Mouse (Mus musculus) hindbrain, embryonic 15.5 days (tissue): ENCODE data around the gene Rasef. TPM values are rescaled to one million over a fixed set of nuclear protein-coding genes. Genes with fewer than 3 reads are reported as not detected.

ENCODE experiments used
- ATAC-seq: fragments of 200-750 bp; cut with Nextera tagmentation; 2 replicates; pipeline ENCODE4 v1.8.0; 2017; ENCODE audit warnings: low read depth, moderate number of reproducible peaks, moderate TSS enrichment; ENCODE audit not compliant: low FRiP score
- H3K27ac ChIP-seq: fragments of 300-500 bp; sonication (generic); replicated peaks from 2 replicates; pipeline ENCODE4 v1.5.1; 2015; ENCODE audit warnings: mild to moderate bottlenecking, inconsistent platforms
- H3K27me3 ChIP-seq: fragments of 300-500 bp; sonication (generic); 2 replicates; pipeline ENCODE4 v1.6.1; 2015; ENCODE audit warnings: control low read depth, inconsistent platforms
- H3K36me3 ChIP-seq: fragments of 300-500 bp; sonication (generic); 2 replicates; pipeline ENCODE4 v1.6.1; 2015; ENCODE audit warnings: control low read depth, inconsistent platforms
- H3K4me1 ChIP-seq: fragments of 300-500 bp; sonication (generic); replicated peaks from 2 replicates; pipeline ENCODE4 v1.6.1; 2015; ENCODE audit warnings: control low read depth, inconsistent platforms
- H3K4me2 ChIP-seq: fragments of 300-500 bp; sonication (generic); 2 replicates; pipeline ENCODE4 v1.6.1; 2015; ENCODE audit warnings: moderate library complexity, mild to moderate bottlenecking, inconsistent platforms
- H3K4me3 ChIP-seq: fragments of 300-500 bp; sonication (generic); 2 replicates; pipeline ENCODE4 v1.5.1; 2015; ENCODE audit warnings: mild to moderate bottlenecking, inconsistent platforms
- H3K9ac ChIP-seq: fragments of 300-500 bp; sonication (generic); 2 replicates; pipeline ENCODE4 v1.6.1; 2015; ENCODE audit warnings: inconsistent platforms
- H3K9me3 ChIP-seq: fragments of 300-500 bp; sonication (generic); 2 replicates; pipeline ENCODE4 v1.6.1; 2016; ENCODE audit warnings: control low read depth, inconsistent platforms
- WGBS: fragments of 180-500 bp; shearing (Covaris S2); methylation state at CpG from one replicate; pipeline ENCODE4 v1.1.7; 2015; 5-methylcytosine and 5-hydroxymethylcytosine counted together
- polyA plus RNA-seq: library from polyadenylated mRNA; unstranded; fragments of >200 nt; fragmentation: Nextera tagmentation; extraction: Ambion mirVana; gene quantifications from 2 replicates; pipeline ENCODE4 v1.2.1, GENCODE M21; 2015

The Rasef gene
- polyA plus RNA-seq = 0.32 and 0.66 TPM in 2 replicates

DNA sequence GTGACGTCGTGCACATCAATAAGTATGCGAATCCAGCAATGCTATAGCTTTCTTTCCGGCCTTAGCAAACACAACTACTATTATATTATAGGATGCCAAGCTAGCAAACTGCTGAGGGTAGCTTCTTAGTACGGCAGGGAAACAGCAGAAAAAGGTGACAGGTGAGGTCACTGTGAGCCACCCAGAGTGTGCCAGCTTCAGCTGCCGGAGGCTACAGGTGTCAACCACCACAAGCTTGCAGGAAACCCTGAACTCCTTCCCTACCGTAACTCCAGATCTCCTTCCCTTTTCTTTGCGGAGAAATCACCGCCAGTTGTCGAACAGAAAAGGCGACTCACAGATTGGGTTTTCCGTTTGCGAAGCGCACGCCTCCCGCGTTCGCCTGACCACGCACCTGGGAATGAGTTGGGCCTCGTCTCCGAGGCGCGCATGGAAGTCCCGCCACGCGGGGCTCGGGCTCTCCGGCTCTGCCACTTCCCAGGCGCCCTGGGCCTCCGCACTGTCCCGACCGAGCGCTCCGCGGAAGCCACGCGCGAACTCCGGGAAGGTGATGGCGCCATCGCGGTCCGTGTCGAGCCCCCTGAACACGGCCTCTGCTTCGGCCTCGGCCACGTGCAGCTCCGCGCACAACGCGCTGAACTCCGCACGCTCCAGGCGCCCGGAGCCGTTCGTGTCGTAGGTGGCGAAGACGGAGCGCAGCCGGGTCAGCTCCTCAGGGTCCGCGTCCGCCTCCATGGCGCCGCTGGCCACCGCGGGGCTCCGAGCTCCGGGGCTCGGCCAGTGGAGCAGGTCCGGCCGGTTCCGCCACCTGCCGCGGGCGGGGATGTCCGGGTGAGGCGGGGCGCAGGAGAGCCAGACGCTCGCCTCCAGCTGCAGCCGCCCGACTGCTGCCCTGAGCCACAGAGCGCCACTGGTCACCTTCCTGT, at the start of gene Rasef:
Gene Rasef (minus strand): TSS at position 735 of the 926 bp plus-strand sequence.
- H3K36me3 ChIP-seq = no peaks in the 10 kb centered on the region
- peak within 1 kb of the TSS; percentile 98 for H3K4me2 ChIP-seq
- WGBS = 5% methylated on average over 87 of the region's 87 CpGs
- H3K9me3 ChIP-seq = no peaks in the 10 kb centered on the region
- peaks cover 12% of the 10 kb centered on the region for H3K27me3 ChIP-seq
- peak; percentile 88 for ATAC-seq
- H3K4me3 ChIP-seq = peak within 1 kb of the TSS; percentile 74
- peak within 1 kb of the TSS; percentile 54 for H3K9ac ChIP-seq
- H3K4me1 ChIP-seq = peaks cover 12% of the 10 kb centered on the region
- H3K27ac ChIP-seq = no peak within 1 kb of the TSS

DNA sequence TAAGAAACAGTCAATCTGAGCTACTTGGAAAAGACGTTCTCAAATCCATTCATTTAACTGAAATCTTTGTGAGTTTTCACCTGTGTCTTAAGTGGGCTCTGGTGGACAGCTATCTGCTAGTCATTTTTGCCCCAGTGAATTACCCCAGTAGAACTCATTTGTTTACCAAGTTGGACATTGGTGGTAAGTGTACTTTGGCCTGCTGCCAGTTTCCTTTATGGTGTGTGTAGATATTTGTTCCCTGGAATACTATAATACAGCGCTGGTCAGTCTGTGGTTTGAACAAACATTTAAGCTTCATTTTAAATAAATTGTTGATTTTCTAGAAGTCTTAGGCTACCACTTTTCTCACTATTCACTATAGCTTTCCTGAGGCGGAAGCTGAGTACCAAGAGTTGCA, 35.8 kb upstream of the Rasef start:
- H3K9me3 ChIP-seq = no peaks in the 10 kb centered on the region
- no peak overlapping the region for H3K4me2 ChIP-seq
- 91% methylated on average over 3 of the region's 3 CpGs for WGBS
- H3K4me3 ChIP-seq = no peak overlapping the region
- H3K36me3 ChIP-seq = no peaks in the 10 kb centered on the region
- no peak overlapping the region for H3K27ac ChIP-seq
- ATAC-seq = no peak
- H3K27me3 ChIP-seq = no peaks in the 10 kb centered on the region
- H3K4me1 ChIP-seq = no peaks in the 10 kb centered on the region
- no peak overlapping the region for H3K9ac ChIP-seq

DNA sequence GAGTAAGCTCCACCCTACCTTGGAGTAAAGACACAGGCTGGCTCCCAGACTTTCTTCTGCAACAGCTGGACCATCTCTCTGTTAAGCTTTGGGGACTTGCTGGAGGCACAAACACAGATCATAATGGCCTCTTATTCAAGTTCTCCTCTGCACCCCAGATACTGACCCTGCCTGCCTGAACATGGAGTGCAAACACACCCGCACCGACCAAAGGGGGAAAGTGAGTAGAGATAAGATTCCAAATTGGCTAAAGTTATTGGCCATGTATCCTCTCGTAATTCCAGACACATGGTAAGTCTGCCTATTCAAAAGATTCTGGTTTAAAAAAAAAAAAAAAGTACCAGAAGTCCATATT, 369 bp upstream of the Rasef start:
- peak overlapping the region; percentile 54 for H3K9ac ChIP-seq
- no peak for ATAC-seq
- WGBS = 50% methylated on average over 3 of the region's 3 CpGs

DNA sequence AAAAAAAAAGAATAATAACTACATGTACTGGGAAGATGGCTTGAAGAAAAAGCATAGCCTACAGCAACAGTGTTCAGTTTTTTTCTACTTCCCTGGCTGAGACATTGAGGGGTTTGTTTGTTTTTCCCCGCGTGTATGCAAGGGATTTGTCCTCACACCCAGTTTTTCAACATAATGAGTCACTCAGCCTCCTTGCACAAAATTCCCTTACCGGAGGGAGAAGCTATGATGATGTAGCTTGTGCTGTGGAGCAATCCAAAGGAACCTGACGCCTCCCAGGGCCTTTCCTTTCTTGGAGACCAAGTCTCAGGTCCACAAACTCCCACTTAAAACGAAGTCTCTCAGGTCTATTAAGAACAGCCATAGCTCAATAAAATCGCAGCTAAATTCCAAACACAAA, 1.3 kb downstream of the Rasef start:
- Histone ChIP-seq H3K9ac (no peak overlapping the region), H3K4me1 (peaks cover 12% of the 10 kb centered on the region), H3K9me3 (no peaks in the 10 kb centered on the region), H3K36me3 (no peaks in the 10 kb centered on the region), H3K4me3 (no peak overlapping the region), H3K27ac (no peak overlapping the region), H3K4me2 (no peak overlapping the region), H3K27me3 (peaks cover 12% of the 10 kb centered on the region)
- no peak for ATAC-seq
- WGBS = 64% methylated on average over 6 of the region's 6 CpGs

More for the DNA sequence above, 369 bp upstream of the Rasef start:
- Histone ChIP-seq H3K27me3 (peaks cover 12% of the 10 kb centered on the region), H3K36me3 (no peaks in the 10 kb centered on the region), H3K4me3 (peak overlapping the region; percentile 74), H3K4me1 (peaks cover 12% of the 10 kb centered on the region), H3K4me2 (peak overlapping the region; percentile 98), H3K9me3 (no peaks in the 10 kb centered on the region), H3K27ac (no peak overlapping the region)

DNA sequence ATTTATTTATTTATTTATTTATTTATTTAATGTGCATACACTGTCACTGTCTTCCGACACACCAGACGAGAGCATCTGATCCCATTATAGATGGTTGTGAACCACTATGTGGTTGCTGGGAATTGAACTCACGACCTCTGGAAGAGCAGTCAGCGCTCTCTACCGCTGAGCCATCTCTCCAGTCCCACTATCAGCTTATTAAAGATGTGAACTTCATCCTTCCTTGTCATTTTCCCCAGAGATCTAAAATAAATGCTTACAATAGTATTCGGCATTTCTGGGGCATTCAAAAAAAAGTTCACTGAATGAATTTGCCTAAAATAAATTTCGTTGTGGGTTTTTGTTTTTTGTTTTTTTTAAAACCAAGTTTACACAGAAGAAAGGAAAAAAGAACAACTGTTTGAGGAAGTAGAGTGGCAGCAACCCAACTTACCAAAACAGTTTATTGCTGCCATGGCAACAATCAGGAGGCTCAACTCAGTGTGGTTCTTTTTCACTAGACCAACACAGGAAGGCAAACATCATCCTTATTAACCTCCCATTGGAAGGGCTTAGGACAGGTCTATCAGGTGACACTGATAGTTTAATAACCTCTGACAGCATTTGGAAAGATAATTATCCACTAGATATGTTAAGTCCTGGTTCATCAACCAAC, 2.6 kb downstream of the Rasef start:
- ATAC-seq = no peak
- Histone ChIP-seq H3K4me2 (no peak overlapping the region), H3K27me3 (peaks cover 9% of the 10 kb centered on the region), H3K9ac (no peak overlapping the region), H3K4me1 (peaks cover 12% of the 10 kb centered on the region), H3K36me3 (no peaks in the 10 kb centered on the region), H3K9me3 (no peaks in the 10 kb centered on the region), H3K27ac (no peak overlapping the region), H3K4me3 (no peak overlapping the region)
- WGBS = 90% methylated on average over 7 of the region's 7 CpGs

DNA sequence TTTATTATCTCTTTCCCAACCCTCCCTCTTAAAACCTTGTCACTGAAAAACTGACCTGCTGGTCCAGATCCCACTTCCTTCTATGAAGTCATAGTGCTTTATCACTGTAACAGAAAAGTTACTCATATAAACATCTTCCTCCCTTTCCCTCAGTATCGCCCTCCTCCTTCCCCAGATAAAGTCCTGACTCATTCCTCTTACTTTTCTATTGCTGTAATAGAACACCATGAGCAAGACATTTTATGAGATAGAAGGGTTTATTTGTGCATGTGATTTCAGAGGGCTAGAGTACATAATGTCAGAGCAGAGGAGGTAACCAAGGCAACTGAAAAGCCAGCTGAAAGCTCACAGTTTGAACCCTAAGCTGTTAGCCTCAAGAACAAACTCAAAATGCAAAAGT, 6.6 kb downstream of the Rasef start:
- no peaks in the 10 kb centered on the region for H3K9me3 ChIP-seq
- no peak for ATAC-seq
- no peaks in the 10 kb centered on the region for H3K27me3 ChIP-seq
- no peaks in the 10 kb centered on the region for H3K36me3 ChIP-seq
- no peak overlapping the region for H3K4me2 ChIP-seq
- H3K4me1 ChIP-seq = no peaks in the 10 kb centered on the region
- 84% methylated on average over 1 of the region's 1 CpGs for WGBS
- H3K27ac ChIP-seq = no peak overlapping the region
- no peak overlapping the region for H3K4me3 ChIP-seq
- H3K9ac ChIP-seq = no peak overlapping the region

DNA sequence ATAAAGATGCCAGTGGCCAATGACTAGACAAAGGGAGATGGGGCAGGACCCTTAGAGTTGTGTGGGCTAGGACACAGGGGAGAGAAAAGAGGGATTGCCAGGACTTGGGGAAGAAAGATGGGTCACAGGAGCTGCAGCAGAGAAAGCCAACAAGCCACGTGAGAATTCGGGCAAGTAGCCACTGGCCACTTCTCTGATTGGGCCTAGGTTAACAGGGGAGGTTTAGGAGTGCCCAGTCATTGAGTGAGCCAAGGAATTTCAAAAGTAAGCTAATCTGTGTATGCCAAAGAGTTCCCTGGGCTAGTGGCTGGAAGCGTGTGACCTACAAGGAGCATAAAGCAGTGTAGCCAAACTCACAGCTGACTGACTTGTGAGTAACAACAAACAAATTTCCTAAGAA, 9.7 kb downstream of the Rasef start:
- Histone ChIP-seq H3K9me3 (no peaks in the 10 kb centered on the region), H3K27ac (no peak overlapping the region), H3K4me3 (no peak overlapping the region), H3K4me2 (no peak overlapping the region), H3K9ac (no peak overlapping the region), H3K4me1 (no peaks in the 10 kb centered on the region), H3K27me3 (no peaks in the 10 kb centered on the region), H3K36me3 (no peaks in the 10 kb centered on the region)
- 93% methylated on average over 3 of the region's 3 CpGs for WGBS
- ATAC-seq = no peak

DNA sequence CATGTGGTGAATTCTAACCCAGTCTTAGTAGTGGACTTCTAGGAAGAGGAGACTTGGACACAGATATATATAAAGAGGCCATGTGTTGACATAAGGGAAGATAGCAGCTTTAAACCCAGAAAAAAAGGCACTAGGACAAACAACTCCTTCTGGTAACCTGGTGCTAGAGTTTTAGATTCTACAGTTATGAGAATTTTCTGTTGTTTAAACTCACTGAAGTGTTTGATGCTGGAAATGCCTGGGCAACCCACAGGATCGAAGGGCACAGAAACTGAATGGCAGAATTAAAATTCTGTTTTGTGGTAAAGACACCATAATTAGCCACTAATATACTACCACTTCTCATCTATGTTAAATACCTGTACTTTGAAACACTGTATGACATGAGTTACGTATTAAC, 15.5 kb downstream of the Rasef start:
- no peak overlapping the region for H3K4me3 ChIP-seq
- no peaks in the 10 kb centered on the region for H3K4me1 ChIP-seq
- H3K36me3 ChIP-seq = no peaks in the 10 kb centered on the region
- H3K27me3 ChIP-seq = no peaks in the 10 kb centered on the region
- H3K27ac ChIP-seq = no peak overlapping the region
- no peak overlapping the region for H3K9ac ChIP-seq
- H3K4me2 ChIP-seq = no peak overlapping the region
- WGBS = 97% methylated on average over 2 of the region's 2 CpGs
- ATAC-seq = no peak
- H3K9me3 ChIP-seq = no peaks in the 10 kb centered on the region

DNA sequence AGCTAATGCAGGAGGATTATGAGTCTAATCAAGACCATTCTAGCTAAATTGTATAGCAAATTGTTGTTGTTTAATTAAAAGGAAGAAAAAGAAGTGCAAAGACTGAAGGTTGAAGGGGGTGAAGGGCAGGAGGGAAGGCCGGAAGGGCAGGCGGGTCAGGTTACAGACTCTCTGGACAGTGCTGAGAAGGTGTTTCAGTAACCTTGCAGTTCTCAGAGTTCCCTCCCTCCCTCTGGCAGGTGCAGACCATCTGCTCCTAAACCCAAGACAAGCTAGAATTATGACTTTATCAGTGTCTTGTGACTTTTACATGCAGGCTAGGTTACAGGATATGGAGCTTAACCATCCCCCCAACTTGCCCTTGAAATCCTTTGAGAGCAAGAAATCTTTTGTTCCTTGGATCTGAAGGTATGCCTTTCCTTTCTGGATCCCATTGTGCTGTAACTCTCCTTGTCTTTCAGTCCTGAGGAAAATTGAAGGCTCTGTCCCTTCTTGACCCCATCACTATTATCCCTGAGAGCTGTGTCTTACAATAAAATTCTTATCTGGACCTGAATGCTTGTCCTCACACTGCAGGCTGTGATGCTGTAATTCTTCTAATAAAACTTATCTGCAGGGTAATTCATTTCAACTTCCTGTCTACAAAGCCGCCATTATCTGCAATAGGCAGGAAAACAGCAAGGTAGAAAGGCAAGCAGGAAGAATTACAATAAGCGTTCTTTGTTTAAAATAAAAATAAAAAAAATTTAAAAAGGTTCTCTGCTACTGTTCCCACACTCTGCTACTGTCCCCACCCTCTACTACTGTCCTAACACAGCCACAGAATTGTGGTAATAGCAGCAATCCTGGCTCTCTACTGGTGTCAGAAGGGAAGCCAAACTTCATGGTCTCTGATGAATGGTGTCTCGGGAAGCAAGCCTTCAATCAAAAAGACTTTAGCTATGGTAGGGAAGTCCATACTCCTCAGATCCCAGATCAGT, 16.7 kb downstream of the Rasef start:
- Histone ChIP-seq H3K4me3 (no peak overlapping the region), H3K9ac (no peak overlapping the region), H3K4me1 (no peaks in the 10 kb centered on the region), H3K27ac (no peak overlapping the region), H3K36me3 (no peaks in the 10 kb centered on the region), H3K4me2 (no peak overlapping the region), H3K9me3 (no peaks in the 10 kb centered on the region), H3K27me3 (no peaks in the 10 kb centered on the region)
- WGBS = 78% methylated on average over 5 of the region's 5 CpGs
- no peak for ATAC-seq

DNA sequence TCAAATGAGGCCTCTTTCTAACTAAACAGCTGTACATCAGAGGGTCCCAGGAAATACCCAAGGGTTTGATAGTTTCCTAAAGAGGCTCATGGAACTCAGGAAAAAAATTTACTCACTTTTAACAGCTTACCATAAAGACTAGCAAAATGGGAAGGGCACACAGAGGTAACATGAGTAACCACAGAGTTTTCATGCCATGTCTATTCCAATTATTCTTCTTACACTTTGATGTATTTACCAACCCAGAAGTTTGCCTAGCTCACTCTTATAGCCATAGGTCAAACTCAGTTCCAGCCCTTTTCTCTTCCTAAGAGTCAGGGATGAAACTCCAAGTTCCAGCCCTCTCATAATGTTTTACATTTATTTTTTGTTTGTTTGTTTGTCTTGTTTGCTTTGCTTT, 18.8 kb downstream of the Rasef start:
- no peak for ATAC-seq
- no peak overlapping the region for H3K27ac ChIP-seq
- H3K9me3 ChIP-seq = no peaks in the 10 kb centered on the region
- no peaks in the 10 kb centered on the region for H3K36me3 ChIP-seq
- no peak overlapping the region for H3K9ac ChIP-seq
- no peak overlapping the region for H3K4me2 ChIP-seq
- H3K27me3 ChIP-seq = no peaks in the 10 kb centered on the region
- H3K4me3 ChIP-seq = no peak overlapping the region
- no peaks in the 10 kb centered on the region for H3K4me1 ChIP-seq

DNA sequence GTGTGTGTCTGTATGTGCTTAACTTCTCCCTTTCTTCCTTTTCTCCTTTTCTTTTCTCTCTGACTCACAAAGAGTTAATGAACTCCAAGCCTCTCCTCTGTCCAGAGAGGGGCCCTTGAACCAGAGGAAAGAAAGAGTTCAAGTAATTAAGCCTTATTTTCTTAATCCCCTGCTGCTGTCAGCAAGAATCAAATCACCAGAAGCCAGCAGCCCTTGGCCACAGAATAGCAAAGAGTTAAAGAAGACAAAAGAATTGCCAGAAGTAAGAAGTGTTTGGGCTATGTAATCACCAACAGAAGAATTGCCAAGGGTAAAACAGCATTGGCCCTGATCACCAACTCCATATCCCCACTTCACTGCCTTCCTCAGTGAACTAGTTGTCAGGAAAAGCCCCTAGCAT, 20.2 kb downstream of the Rasef start:
- Histone ChIP-seq H3K9ac (no peak overlapping the region), H3K9me3 (no peaks in the 10 kb centered on the region), H3K36me3 (no peaks in the 10 kb centered on the region), H3K27ac (no peak overlapping the region), H3K4me2 (no peak overlapping the region), H3K27me3 (no peaks in the 10 kb centered on the region), H3K4me1 (no peaks in the 10 kb centered on the region), H3K4me3 (no peak overlapping the region)
- no peak for ATAC-seq

DNA sequence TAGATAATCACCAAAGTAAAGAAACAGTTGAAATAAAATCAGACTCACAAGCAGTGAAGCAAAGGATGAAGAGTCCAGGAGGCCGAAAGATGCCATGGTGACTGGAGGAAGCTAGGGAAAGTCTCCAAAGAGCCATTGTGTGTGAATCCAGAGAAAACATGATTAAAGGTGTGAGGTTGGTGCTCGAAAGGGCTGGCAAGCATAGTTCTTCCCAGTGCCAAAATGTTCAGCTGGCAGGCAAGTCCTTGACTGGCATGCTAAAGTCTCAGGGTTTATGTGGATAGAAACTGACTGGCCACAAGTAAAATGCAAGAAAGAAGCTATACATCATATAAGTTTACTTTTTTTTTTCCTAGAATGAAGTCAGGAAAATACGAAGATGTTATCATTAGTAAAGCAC, 22.6 kb downstream of the Rasef start:
- H3K36me3 ChIP-seq = no peaks in the 10 kb centered on the region
- ATAC-seq = no peak
- WGBS = 84% methylated on average over 3 of the region's 3 CpGs
- no peaks in the 10 kb centered on the region for H3K9me3 ChIP-seq
- H3K27me3 ChIP-seq = no peaks in the 10 kb centered on the region
- no peak overlapping the region for H3K4me3 ChIP-seq
- no peaks in the 10 kb centered on the region for H3K4me1 ChIP-seq
- no peak overlapping the region for H3K9ac ChIP-seq
- H3K4me2 ChIP-seq = no peak overlapping the region
- no peak overlapping the region for H3K27ac ChIP-seq
